12 mouse cellular contexts compared by ENCODE assay signal in the genomic region with DNA sequence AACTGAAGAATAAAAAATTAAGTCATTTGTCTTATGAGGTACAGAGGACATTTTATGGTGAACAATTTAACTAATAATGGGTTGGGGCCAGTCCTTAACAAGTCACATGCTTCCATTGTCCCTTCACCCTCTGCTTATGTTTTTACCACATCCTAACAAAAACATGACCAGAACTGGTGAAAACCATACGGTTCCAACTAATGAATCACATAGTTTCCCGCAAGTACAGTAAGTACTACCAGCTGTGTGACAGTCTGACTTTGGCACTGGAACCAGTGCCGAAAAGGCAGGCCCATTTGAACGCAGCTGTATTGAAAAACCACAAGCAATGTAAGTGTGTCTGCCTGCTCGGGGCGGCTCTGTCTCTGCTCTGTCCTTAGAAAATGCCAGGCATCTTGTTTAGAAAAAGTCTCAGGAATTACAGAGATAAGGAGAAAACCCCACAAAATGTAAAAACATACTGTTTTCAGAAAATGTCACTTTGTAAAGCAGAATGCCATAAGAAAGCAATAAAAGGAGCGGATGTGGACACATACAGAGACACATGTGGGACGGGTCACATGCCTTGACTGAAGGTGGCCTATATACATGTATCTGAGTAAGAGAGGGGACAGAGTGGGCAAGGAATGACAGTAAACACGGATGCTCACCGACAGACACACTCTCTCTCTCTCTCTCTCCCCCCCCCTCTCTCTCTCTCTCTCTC.
DNase-seq lines count a peak whose midpoint lies in the region; ATAC-seq and TF ChIP-seq lines count a peak whose summit lies in the region.
"Had no signal": no experiment of that assay in that cellular context is flagged by ENCODE, and none has a peak within 500 bp of the region (broad histone marks: within the 10 kb centered on the region; RNA-seq: fewer than 3 reads in every experiment).

No protein-coding gene starts in this region.

- no peaks in the 10 kb centered on the region for H3K36me3 ChIP-seq in kidney, postnatal 0 days (ENCODE audit: insufficient read depth, low read length)
- no peaks in the 10 kb centered on the region for H3K36me3 ChIP-seq in embryonic facial prominence, embryonic 12.5 days
- H3K36me3 ChIP-seq in limb, embryonic 13.5 days = no peaks in the 10 kb centered on the region
- no peaks in the 10 kb centered on the region for H3K36me3 ChIP-seq in forebrain, embryonic 10.5 days (replicated peaks)
- H3K36me3 ChIP-seq: forebrain, embryonic 15.5 days had no signal

- no peak for TF ChIP-seq CTCF in kidney, postnatal 0 days (IDR thresholded peaks at IDR 0.05; ENCODE audit: low read depth)

- H3K9me3 ChIP-seq in kidney, postnatal 0 days (replicated peaks; ENCODE audit: low read length) = 0 out of 2 replicates have a peak, but pooled peaks cover 3% of the 10 kb centered on the region
- no peaks in the 10 kb centered on the region for H3K9me3 ChIP-seq in embryonic facial prominence, embryonic 12.5 days
- H3K9me3 ChIP-seq in limb, embryonic 13.5 days = no peaks in the 10 kb centered on the region
- no peaks in the 10 kb centered on the region for H3K9me3 ChIP-seq in forebrain, embryonic 10.5 days
- H3K9me3 ChIP-seq: forebrain, embryonic 15.5 days had no signal

- H3K4me1 ChIP-seq in kidney, postnatal 0 days (replicated peaks; ENCODE audit: insufficient read depth, low read length) = no peaks in the 10 kb centered on the region; the same call in 1 of the 2 replicates
- peaks cover 41% of the 10 kb centered on the region for H3K4me1 ChIP-seq in embryonic facial prominence, embryonic 12.5 days
- H3K4me1 ChIP-seq in limb, embryonic 13.5 days = peaks cover 54% of the 10 kb centered on the region
- H3K4me1 ChIP-seq in forebrain, embryonic 10.5 days = peaks cover 32% of the 10 kb centered on the region

- intact Hi-C loops in left cerebral cortex, postnatal 14 days (cut with DNase I) = no loop called here

- no peak overlapping the region for H3K27ac ChIP-seq in kidney, postnatal 0 days
- peak overlapping the region; percentile 72 for H3K27ac ChIP-seq in embryonic facial prominence, embryonic 12.5 days
- peak overlapping the region; percentile 75 for H3K27ac ChIP-seq in limb, embryonic 13.5 days
- H3K27ac ChIP-seq in forebrain, embryonic 10.5 days = no peak overlapping the region
- H3K27ac ChIP-seq: forebrain, embryonic 15.5 days; heart, adult 2 months had no signal

- peak; percentile 21 for DNase-seq in kidney, postnatal 0 days (ENCODE audit: low spot score)
- no peak for DNase-seq in kidney, adult 18-20 months
- DNase-seq in NIH3T3 (ENCODE audit: low read depth) = peak; percentile 96
- no peak for DNase-seq in forebrain, embryonic 10.5 days (ENCODE audit: extremely low spot score, low spot score)
- no peak for DNase-seq in left cerebral cortex, postnatal 14 days (ENCODE audit: low spot score in 2 of 2)
- DNase-seq: cerebellum, postnatal 36 days; kidney, postnatal 36 days; thymus, postnatal 4 days had no signal

- H3K4me2 ChIP-seq in kidney, postnatal 0 days (ENCODE audit: low read length) = no peak overlapping the region
- no peak overlapping the region for H3K4me2 ChIP-seq in embryonic facial prominence, embryonic 12.5 days (replicated peaks)
- H3K4me2 ChIP-seq in limb, embryonic 13.5 days (replicated peaks) = peak overlapping the region; percentile 38
- H3K4me2 ChIP-seq: forebrain, embryonic 15.5 days had no signal

- no peak overlapping the region for H3K4me3 ChIP-seq in kidney, postnatal 0 days (replicated peaks; ENCODE audit: low read depth, low read length)
- no peak overlapping the region for H3K4me3 ChIP-seq in embryonic facial prominence, embryonic 12.5 days
- no peak overlapping the region for H3K4me3 ChIP-seq in limb, embryonic 13.5 days
- H3K4me3 ChIP-seq in forebrain, embryonic 10.5 days = no peak overlapping the region
- H3K4me3 ChIP-seq: forebrain, embryonic 15.5 days; heart, adult 2 months had no signal

- no peak for ATAC-seq in kidney, postnatal 0 days (replicated peaks; ENCODE audit: low FRiP score, low read depth)
- ATAC-seq in embryonic facial prominence, embryonic 12.5 days (ENCODE audit: insufficient number of reproducible peaks, insufficient read depth, low FRiP score, low TSS enrichment) = 0 out of 2 replicates have a peak, but pooled peaks have one; percentile 43
- ATAC-seq in limb, embryonic 13.5 days (ENCODE audit: low FRiP score, low read depth) = peak; percentile 87
- ATAC-seq: forebrain, embryonic 15.5 days had no signal

- WGBS in kidney, postnatal 0 days = 66% methylated on average over 10 of the region's 10 CpGs
- 31% methylated on average over 10 of the region's 10 CpGs for whole genome bisulfite sequencing in embryonic facial prominence, embryonic 12.5 days
- WGBS in limb, embryonic 13.5 days = 16% methylated on average over 9 of the region's 10 CpGs
- WGBS in forebrain, embryonic 10.5 days = 81% methylated on average over 10 of the region's 10 CpGs

- no peaks in the 10 kb centered on the region for H3K27me3 ChIP-seq in kidney, postnatal 0 days (ENCODE audit: insufficient read depth, low read length)
- H3K27me3 ChIP-seq in embryonic facial prominence, embryonic 12.5 days = no peaks in the 10 kb centered on the region
- H3K27me3 ChIP-seq in limb, embryonic 13.5 days = no peaks in the 10 kb centered on the region
- H3K27me3 ChIP-seq in forebrain, embryonic 10.5 days (ENCODE audit: poor library complexity, severe bottlenecking) = no peaks in the 10 kb centered on the region
- H3K27me3 ChIP-seq: forebrain, embryonic 15.5 days had no signal

- no peak overlapping the region for H3K9ac ChIP-seq in kidney, postnatal 0 days (ENCODE audit: low read depth, low read length)
- no peak overlapping the region for H3K9ac ChIP-seq in embryonic facial prominence, embryonic 12.5 days
- H3K9ac ChIP-seq in limb, embryonic 13.5 days = no peak overlapping the region
- H3K9ac ChIP-seq: forebrain, embryonic 15.5 days had no signal

Comparison
In these comparisons a context has a peak if more than half of its experiments do, and no peak if none do; other contexts are left out.
1. DNase-seq: peak in kidney, postnatal 0 days (single experiment) and NIH3T3 (single experiment); none in kidney, adult 18-20 months (single experiment), forebrain, embryonic 10.5 days (single experiment) and left cerebral cortex, postnatal 14 days (0 of 2).
2. H3K27ac ChIP-seq: peak in embryonic facial prominence, embryonic 12.5 days (single experiment) and limb, embryonic 13.5 days (single experiment); none in kidney, postnatal 0 days (single experiment) and forebrain, embryonic 10.5 days (single experiment).